Mouse (Mus musculus) intestine, embryonic 16.5 days (tissue): ENCODE results near the gene Epas1. TPM values are rescaled to one million over a fixed set of nuclear protein-coding genes. Genes with fewer than 3 reads are reported as not detected.

Experiments
- ATAC-seq: fragments of 200-750 bp; cut with Nextera tagmentation; 2 replicates; pipeline ENCODE4 v1.8.0; 2017; ENCODE audit warnings: moderate TSS enrichment, moderate library complexity
- H3K27ac ChIP-seq: fragments of 300-500 bp; sonication (generic); 2 replicates; pipeline ENCODE4 v1.5.1; 2014; ENCODE audit warnings: mild to moderate bottlenecking, low read length
- H3K27me3 ChIP-seq: fragments of 300-500 bp; sonication (generic); replicated peaks from 2 replicates; pipeline ENCODE4 v1.6.1; 2014; ENCODE audit warnings: low read length, control low read depth, mixed read lengths; ENCODE audit not compliant: control insufficient read depth, insufficient read depth
- H3K36me3 ChIP-seq: fragments of 300-500 bp; sonication (generic); 2 replicates; pipeline ENCODE4 v1.6.1; 2014; ENCODE audit warnings: low read length, control low read depth; ENCODE audit not compliant: control insufficient read depth, insufficient read depth
- H3K4me1 ChIP-seq: fragments of 300-500 bp; sonication (generic); 2 replicates; pipeline ENCODE4 v1.6.1; 2014; ENCODE audit warnings: low read length, control low read depth, mixed read lengths; ENCODE audit not compliant: control insufficient read depth, insufficient read depth
- H3K4me2 ChIP-seq: fragments of 300-500 bp; sonication (generic); 2 replicates; pipeline ENCODE4 v1.6.1; 2014; ENCODE audit warnings: low read depth, low read length, control low read depth
- H3K4me3 ChIP-seq: fragments of 300-500 bp; sonication (generic); 2 replicates; pipeline ENCODE4 v1.5.1; 2014; ENCODE audit warnings: mild to moderate bottlenecking, low read length
- H3K9ac ChIP-seq: fragments of 300-500 bp; sonication (generic); 2 replicates; pipeline ENCODE4 v1.6.1; 2014; ENCODE audit warnings: low read depth, low read length
- H3K9me3 ChIP-seq: fragments of 300-500 bp; sonication (generic); 2 replicates; pipeline ENCODE4 v1.6.1; 2016; ENCODE audit warnings: low read length, control low read depth; ENCODE audit not compliant: control insufficient read depth
- WGBS: fragments of 180-500 bp; shearing (Covaris S2); extraction: QIAGEN DNeasy Blood & Tissue Kit; methylation state at CpG from one replicate; pipeline ENCODE4 v1.1.7; 2014; 5-methylcytosine and 5-hydroxymethylcytosine counted together
- polyA plus RNA-seq: library from polyadenylated mRNA; unstranded; fragments of >200 nt; fragmentation: Nextera tagmentation; extraction: Ambion mirVana; gene quantifications from 2 replicates; pipeline ENCODE4 v1.2.1, GENCODE M21; 2015

Gene Epas1
- polyA plus RNA-seq, 1 experiment from 2014 or later: 4.0 TPM

- no peak for ATAC-seq
- Histone ChIP-seq H3K27ac (no peak overlapping the region), H3K4me3 (no peak overlapping the region), H3K27me3 (no peaks in the 10 kb centered on the region), H3K4me1 (peaks cover 17% of the 10 kb centered on the region; the same call in 1 of the 2 replicates), H3K36me3 (no peaks in the 10 kb centered on the region), H3K9ac (no peak overlapping the region), H3K4me2 (no peak overlapping the region), H3K9me3 (no peaks in the 10 kb centered on the region)
- 78% methylated on average over 6 of the region's 6 CpGs for WGBS
These were observed 27.3 kb downstream of the Epas1 start for GRCm38 (mm10) chr17:86780708-86781318.

- no peak for ATAC-seq
- Histone ChIP-seq H3K9ac (peak overlapping the region; percentile 21; the same call in 1 of the 2 replicates), H3K4me1 (peaks cover 20% of the 10 kb centered on the region; the same call in 1 of the 2 replicates), H3K27ac (no peak overlapping the region), H3K9me3 (no peaks in the 10 kb centered on the region), H3K27me3 (no peaks in the 10 kb centered on the region), H3K4me3 (no peak overlapping the region), H3K4me2 (no peak overlapping the region), H3K36me3 (no peaks in the 10 kb centered on the region)
- WGBS: 64% methylated on average over 12 of the region's 12 CpGs
These were observed 28.4 kb downstream of the Epas1 start for GRCm38 (mm10) chr17:86781755-86782400.

- WGBS: 77% methylated on average over 10 of the region's 10 CpGs
- ATAC-seq: no peak
- H3K36me3 ChIP-seq: no peaks in the 10 kb centered on the region
- peaks cover 20% of the 10 kb centered on the region; the same call in 1 of the 2 replicates for H3K4me1 ChIP-seq
- no peak overlapping the region for H3K27ac ChIP-seq
- no peaks in the 10 kb centered on the region for H3K27me3 ChIP-seq
- H3K9ac ChIP-seq: no peak overlapping the region
- H3K4me3 ChIP-seq: no peak overlapping the region
- no peak overlapping the region for H3K4me2 ChIP-seq
- H3K9me3 ChIP-seq: no peaks in the 10 kb centered on the region
These were observed 31.0 kb downstream of the Epas1 start for GRCm38 (mm10) chr17:86784405-86784977.

GRCm38 (mm10) chr17:86785612-86786011, 32.1 kb downstream of the Epas1 start:
- 55% methylated on average over 7 of the region's 7 CpGs for WGBS
- Histone ChIP-seq H3K27ac (peak overlapping the region; percentile 44; the same call in 1 of the 2 replicates), H3K4me1 (peaks cover 20% of the 10 kb centered on the region; the same call in 1 of the 2 replicates), H3K9me3 (no peaks in the 10 kb centered on the region), H3K4me3 (no peak overlapping the region), H3K27me3 (no peaks in the 10 kb centered on the region), H3K4me2 (no peak overlapping the region), H3K36me3 (no peaks in the 10 kb centered on the region), H3K9ac (no peak overlapping the region)
- no peak for ATAC-seq

GRCm38 (mm10) chr17:86786496-86786895, 33.0 kb downstream of the Epas1 start:
- Histone ChIP-seq H3K9ac (no peak overlapping the region), H3K4me2 (no peak overlapping the region), H3K27me3 (no peaks in the 10 kb centered on the region), H3K4me3 (no peak overlapping the region), H3K27ac (no peak overlapping the region), H3K4me1 (peaks cover 20% of the 10 kb centered on the region; the same call in 1 of the 2 replicates), H3K36me3 (no peaks in the 10 kb centered on the region), H3K9me3 (no peaks in the 10 kb centered on the region)
- 72% methylated on average over 7 of the region's 7 CpGs for WGBS
- ATAC-seq: no peak

GRCm38 (mm10) chr17:86787805-86788204, 34.3 kb downstream of the Epas1 start:
- Histone ChIP-seq H3K4me1 (peaks cover 17% of the 10 kb centered on the region; the same call in 1 of the 2 replicates), H3K36me3 (no peaks in the 10 kb centered on the region), H3K4me3 (no peak overlapping the region), H3K4me2 (no peak overlapping the region), H3K27ac (no peak overlapping the region), H3K9me3 (no peaks in the 10 kb centered on the region), H3K27me3 (no peaks in the 10 kb centered on the region), H3K9ac (no peak overlapping the region)
- WGBS: 67% methylated on average over 7 of the region's 7 CpGs
- ATAC-seq: no peak

- no peak overlapping the region for H3K27ac ChIP-seq
- H3K4me3 ChIP-seq: no peak overlapping the region
- ATAC-seq: no peak
- H3K9me3 ChIP-seq: no peaks in the 10 kb centered on the region
- no peak overlapping the region for H3K9ac ChIP-seq
- no peak overlapping the region for H3K4me2 ChIP-seq
- 62% methylated on average over 6 of the region's 6 CpGs for WGBS
- H3K4me1 ChIP-seq: peaks cover 17% of the 10 kb centered on the region; the same call in 1 of the 2 replicates
- H3K36me3 ChIP-seq: no peaks in the 10 kb centered on the region
- no peaks in the 10 kb centered on the region for H3K27me3 ChIP-seq
These were observed 34.8 kb downstream of the Epas1 start for GRCm38 (mm10) chr17:86788316-86788715.

- ATAC-seq: no peak
- 80% methylated on average over 8 of the region's 8 CpGs for WGBS
- no peaks in the 10 kb centered on the region for H3K4me1 ChIP-seq
- no peaks in the 10 kb centered on the region for H3K27me3 ChIP-seq
- H3K4me3 ChIP-seq: no peak overlapping the region
- H3K27ac ChIP-seq: no peak overlapping the region
- H3K9me3 ChIP-seq: no peaks in the 10 kb centered on the region
- H3K36me3 ChIP-seq: no peaks in the 10 kb centered on the region
- H3K4me2 ChIP-seq: no peak overlapping the region
- no peak overlapping the region for H3K9ac ChIP-seq
These were observed 38.4 kb downstream of the Epas1 start for GRCm38 (mm10) chr17:86791925-86792324.

- Histone ChIP-seq H3K27me3 (no peaks in the 10 kb centered on the region), H3K9ac (no peak overlapping the region), H3K4me1 (0 out of 2 replicates have a peak, but pooled peaks cover 7% of the 10 kb centered on the region), H3K4me2 (no peak overlapping the region), H3K36me3 (no peaks in the 10 kb centered on the region), H3K4me3 (no peak overlapping the region), H3K27ac (no peak overlapping the region), H3K9me3 (no peaks in the 10 kb centered on the region)
- 71% methylated on average over 5 of the region's 5 CpGs for WGBS
- no peak for ATAC-seq
These were observed 42.3 kb downstream of the Epas1 start for GRCm38 (mm10) chr17:86795773-86796172.
